Mouse (Mus musculus): ENCODE data around the gene Gm8251. TPM values are rescaled to one million over a fixed set of nuclear protein-coding genes. Genes with fewer than 3 reads are reported as not detected.
"Not testable (repeated sequence)": the region's sequence is repeated elsewhere in the genome, so short reads cannot be mapped to it uniquely, and the experiment has no call there.

The Gm8251 gene
- 0.10 and 0.12 TPM in 2 replicates for polyA plus RNA-seq (2015; fragmentation: Nextera tagmentation; extraction: Ambion mirVana)

DNA sequence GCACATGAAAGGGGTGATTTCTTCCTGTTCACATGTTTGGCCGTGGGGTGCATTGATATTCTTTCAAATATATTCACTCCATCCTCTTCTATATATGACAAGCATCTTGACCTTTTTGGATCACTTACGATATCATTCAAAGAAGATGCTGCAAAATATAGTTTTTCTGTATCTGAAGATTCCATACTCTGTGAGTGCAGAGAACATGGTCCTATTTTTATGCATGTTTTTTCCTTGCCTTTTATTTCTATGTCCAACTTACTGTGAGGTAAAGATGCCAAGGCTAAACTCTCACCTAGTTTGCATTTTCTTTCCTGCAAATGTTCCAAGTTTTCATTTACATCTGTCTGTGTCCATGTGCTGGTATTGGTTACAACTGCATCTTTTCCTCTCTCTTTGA is at the start of gene Gm8251:
Gene Gm8251, minus strand, starts transcription at position 101 of the 400 bp plus-strand sequence.
- Histone ChIP-seq H3K9me3 (replicated peaks) (no peaks in the 10 kb centered on the region), H3K4me3 (replicated peaks) (no peak within 1 kb of the TSS)
- 65% methylated on average over 2 of the region's 2 CpGs for WGBS (ENCODE audit: insufficient replicate concordance)

DNA sequence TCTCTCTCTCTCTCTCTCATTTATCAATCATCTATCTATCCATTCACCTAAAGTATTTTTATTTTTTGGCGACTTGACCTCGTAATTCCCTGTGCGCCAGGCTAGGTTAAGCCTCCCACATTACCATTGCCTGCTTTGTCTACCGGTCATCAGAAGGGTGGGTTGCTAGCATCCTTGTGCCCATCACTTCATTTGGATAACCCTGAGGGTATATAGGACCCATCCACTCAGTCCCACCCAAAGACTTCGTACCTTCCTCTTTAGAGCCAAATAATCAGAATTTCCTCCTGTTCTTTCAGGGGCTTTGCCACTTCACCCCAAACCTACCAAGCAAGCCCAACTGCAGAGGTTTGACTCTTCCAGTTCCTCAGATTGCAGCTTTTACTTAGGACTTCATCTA is 41.2 kb upstream of the Gm8251 start:
- H3K9me3 ChIP-seq (replicated peaks), result no peaks in the 10 kb centered on the region
- H3K4me2 ChIP-seq, result peak overlapping the region; percentile 88
- H3K4me1 ChIP-seq (replicated peaks), result peaks cover 17% of the 10 kb centered on the region
- 17% methylated on average over 5 of the region's 5 CpGs for WGBS (ENCODE audit: insufficient replicate concordance)
- peak overlapping the region; percentile 96 for H3K4me3 ChIP-seq (replicated peaks)
- peak overlapping the region; percentile 94; the same call in 1 of the 2 replicates for H3K9ac ChIP-seq
- no peaks in the 10 kb centered on the region for H3K27me3 ChIP-seq
- peaks cover 12% of the 10 kb centered on the region for H3K36me3 ChIP-seq (replicated peaks)
- no peak for ATAC-seq (ENCODE audit: insufficient read depth)
- 0 out of 2 replicates have a peak overlapping the region, but pooled peaks have one; percentile 98 for H3K27ac ChIP-seq (replicated peaks)

More for the DNA sequence above, at the start of gene Gm8251:
- H3K27me3 ChIP-seq, result no peaks in the 10 kb centered on the region
- no peak within 1 kb of the TSS for H3K27ac ChIP-seq (replicated peaks)
- H3K9ac ChIP-seq, result no peak within 1 kb of the TSS
- no peak within 1 kb of the TSS for H3K4me2 ChIP-seq
- ATAC-seq (ENCODE audit: insufficient read depth), result no peak
- no peaks in the 10 kb centered on the region for H3K36me3 ChIP-seq (replicated peaks)
- no peaks in the 10 kb centered on the region for H3K4me1 ChIP-seq (replicated peaks)

DNA sequence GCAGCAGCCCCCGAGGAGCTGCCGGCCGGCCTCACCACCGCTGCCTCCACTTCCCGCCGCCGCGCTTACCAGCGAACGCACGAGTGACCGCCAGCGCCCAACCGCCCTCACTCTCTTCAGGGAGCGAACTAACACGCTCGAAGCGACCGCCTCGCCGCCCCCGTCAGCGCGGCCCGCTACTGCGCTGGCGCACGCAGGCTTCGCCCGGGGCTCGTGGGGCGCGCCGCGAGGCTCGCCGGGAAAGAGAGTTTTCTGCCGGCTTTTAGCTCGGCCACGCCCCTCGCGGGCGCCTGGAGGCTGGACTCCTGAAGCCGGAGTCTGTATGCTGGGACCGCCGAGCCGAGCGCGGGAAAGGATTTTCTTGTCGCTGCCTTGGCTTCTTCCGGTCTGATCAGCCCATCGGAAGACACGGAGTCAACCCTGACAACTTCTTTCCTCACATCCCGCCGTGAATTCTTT is 40.6 kb upstream of the Gm8251 start, which contains the start of gene Tex30:
Gene Tex30, minus strand, starts transcription at position 183 of the 459 bp plus-strand sequence.
- Histone ChIP-seq H3K4me3 (replicated peaks) (peak within 1 kb of the TSS; percentile 96), H3K9ac (peak within 1 kb of the TSS; percentile 94), H3K36me3 (replicated peaks) (peaks cover 12% of the 10 kb centered on the region), H3K4me1 (replicated peaks) (peaks cover 17% of the 10 kb centered on the region), H3K4me2 (peak within 1 kb of the TSS; percentile 88), H3K9me3 (replicated peaks) (no peaks in the 10 kb centered on the region), H3K27me3 (no peaks in the 10 kb centered on the region), H3K27ac (replicated peaks) (peak within 1 kb of the TSS; percentile 98)
- peak; percentile 95 for ATAC-seq (ENCODE audit: insufficient read depth)
- under 1% methylated on average over 55 of the region's 55 CpGs for WGBS (ENCODE audit: insufficient replicate concordance)

DNA sequence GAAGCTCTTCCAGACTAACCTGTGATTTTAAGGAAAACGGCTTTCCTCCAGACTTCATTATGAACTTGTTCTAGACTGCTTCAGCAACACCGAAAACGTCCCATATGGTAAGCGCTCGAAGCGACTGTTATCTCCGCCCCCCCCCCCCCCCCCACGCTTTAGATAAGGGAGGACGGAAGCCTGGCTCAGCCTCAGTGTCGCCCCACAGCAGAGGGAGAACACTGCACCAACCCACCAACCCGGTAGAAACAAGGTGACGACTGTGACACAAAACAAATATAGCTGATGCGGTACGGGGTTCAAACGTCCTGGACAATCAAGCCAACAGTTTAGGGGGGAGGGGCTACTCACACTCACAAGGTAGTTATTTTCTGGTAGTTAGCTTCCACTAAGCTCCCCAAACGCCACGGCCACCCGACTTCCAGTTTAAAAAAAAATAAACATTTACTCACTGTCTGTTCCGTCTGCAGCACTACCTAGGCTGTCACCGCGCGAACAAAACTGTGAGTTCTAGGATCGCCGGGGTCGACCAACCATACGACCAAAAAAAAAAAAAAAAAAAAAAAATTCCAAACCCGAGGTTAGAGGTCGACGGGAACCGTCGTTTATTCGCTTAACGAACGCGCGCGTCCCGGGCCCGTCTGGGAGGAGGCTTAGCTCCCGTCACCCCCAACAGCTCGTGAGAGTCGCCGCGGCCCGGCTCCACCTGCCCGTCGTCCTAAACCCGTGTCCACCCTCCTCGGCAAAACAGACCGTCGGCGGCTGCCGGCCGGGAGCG is 39.9 kb upstream of the Gm8251 start:
- H3K9me3 ChIP-seq (replicated peaks), result no peaks in the 10 kb centered on the region
- H3K4me2 ChIP-seq, result peak overlapping the region; percentile 88
- H3K4me1 ChIP-seq (replicated peaks), result peaks cover 17% of the 10 kb centered on the region
- H3K4me3 ChIP-seq (replicated peaks), result peak overlapping the region; percentile 96
- ATAC-seq (ENCODE audit: insufficient read depth), result peak; percentile 78
- under 1% methylated on average over 55 of the region's 55 CpGs for WGBS (ENCODE audit: insufficient replicate concordance)
- H3K9ac ChIP-seq, result peak overlapping the region; percentile 94
- H3K27me3 ChIP-seq, result no peaks in the 10 kb centered on the region
- peaks cover 18% of the 10 kb centered on the region for H3K36me3 ChIP-seq (replicated peaks)
- peak overlapping the region; percentile 98 for H3K27ac ChIP-seq (replicated peaks)

DNA sequence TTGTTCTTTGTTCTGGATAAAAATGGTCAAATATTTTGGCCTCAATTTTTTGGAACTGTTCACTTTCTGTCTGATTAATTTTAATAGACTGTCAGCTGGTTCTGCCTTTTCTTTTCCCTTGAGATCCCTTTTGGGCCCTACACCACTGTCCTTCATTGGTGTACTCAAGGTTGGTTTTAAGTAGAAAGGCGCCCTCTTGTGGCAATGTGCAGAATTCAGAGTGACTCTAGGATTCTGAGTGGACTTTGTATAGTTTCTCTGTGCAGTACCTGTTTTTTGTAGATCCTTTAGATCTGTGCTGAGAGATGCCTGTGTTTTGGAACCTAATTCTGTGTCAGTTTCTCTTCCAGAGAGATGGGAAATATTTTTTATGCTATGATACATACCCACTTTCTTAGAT is 2.9 kb upstream of the Gm8251 start:
- Histone ChIP-seq H3K4me3 (replicated peaks) (no peak overlapping the region), H3K9me3 (replicated peaks) (no peaks in the 10 kb centered on the region), H3K36me3 (replicated peaks) (no peaks in the 10 kb centered on the region), H3K9ac (no peak overlapping the region), H3K4me2 (no peak overlapping the region), H3K4me1 (replicated peaks) (no peaks in the 10 kb centered on the region), H3K27me3 (no peaks in the 10 kb centered on the region), H3K27ac (replicated peaks) (no peak overlapping the region)
- ATAC-seq (ENCODE audit: insufficient read depth), result no peak
- WGBS (ENCODE audit: insufficient replicate concordance), result 5% methylated on average over 1 of the region's 1 CpGs

DNA sequence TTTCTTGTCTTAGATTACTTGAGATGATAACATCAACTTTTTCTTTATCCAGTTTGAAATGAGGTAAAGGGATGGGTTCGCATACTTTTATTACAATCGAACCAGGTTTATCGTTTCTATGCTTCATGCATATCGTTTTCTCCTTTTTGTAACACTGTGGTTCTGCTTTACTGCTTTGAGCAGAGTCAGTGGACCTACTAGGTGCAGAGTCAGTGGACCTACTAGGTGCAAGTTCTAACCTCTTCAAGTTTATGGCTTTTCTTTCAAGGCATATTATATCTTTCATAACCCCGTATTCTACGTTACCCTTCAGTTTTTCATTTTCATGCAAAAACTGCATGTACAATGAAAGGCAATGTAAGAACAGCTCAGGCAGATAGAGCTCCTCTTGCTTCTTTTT is 1.7 kb upstream of the Gm8251 start:
- Histone ChIP-seq H3K27ac (replicated peaks) (no peak overlapping the region), H3K36me3 (replicated peaks) (no peaks in the 10 kb centered on the region), H3K4me1 (replicated peaks) (no peaks in the 10 kb centered on the region), H3K4me2 (no peak overlapping the region), H3K9me3 (replicated peaks) (no peaks in the 10 kb centered on the region), H3K9ac (no peak overlapping the region), H3K4me3 (replicated peaks) (no peak overlapping the region), H3K27me3 (no peaks in the 10 kb centered on the region)
- no peak for ATAC-seq (ENCODE audit: insufficient read depth)
- 90% methylated on average over 6 of the region's 6 CpGs for WGBS (ENCODE audit: insufficient replicate concordance)

DNA sequence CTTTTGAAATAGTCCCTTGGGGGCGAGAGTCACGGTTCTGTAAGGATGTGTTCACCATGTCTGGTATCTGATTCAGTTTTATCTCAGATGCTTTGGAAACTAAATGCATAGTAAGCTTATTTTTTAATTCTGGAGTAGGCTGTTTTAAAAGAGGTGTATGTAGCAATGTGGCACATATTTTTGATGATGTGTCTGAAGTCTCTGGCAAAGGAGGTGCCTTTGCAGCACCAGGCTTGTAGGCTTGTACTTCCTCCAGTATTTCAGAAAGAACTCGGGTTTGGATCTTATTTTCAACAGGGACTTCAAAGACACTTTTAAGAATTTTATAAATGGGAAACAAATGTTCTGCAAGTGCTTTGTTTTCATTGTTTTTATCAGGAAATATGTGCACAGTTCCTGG is 3.9 kb downstream of the Gm8251 start:
- H3K36me3 ChIP-seq (replicated peaks), result no peaks in the 10 kb centered on the region
- H3K4me2 ChIP-seq, result no peak overlapping the region
- no peak overlapping the region for H3K4me3 ChIP-seq (replicated peaks)
- WGBS (ENCODE audit: insufficient replicate concordance), result 49% methylated on average over 3 of the region's 3 CpGs
- no peaks in the 10 kb centered on the region for H3K9me3 ChIP-seq (replicated peaks)
- no peak overlapping the region for H3K9ac ChIP-seq
- no peak for ATAC-seq (ENCODE audit: insufficient read depth)
- no peaks in the 10 kb centered on the region for H3K4me1 ChIP-seq (replicated peaks)
- no peak overlapping the region for H3K27ac ChIP-seq (replicated peaks)
- no peaks in the 10 kb centered on the region for H3K27me3 ChIP-seq

DNA sequence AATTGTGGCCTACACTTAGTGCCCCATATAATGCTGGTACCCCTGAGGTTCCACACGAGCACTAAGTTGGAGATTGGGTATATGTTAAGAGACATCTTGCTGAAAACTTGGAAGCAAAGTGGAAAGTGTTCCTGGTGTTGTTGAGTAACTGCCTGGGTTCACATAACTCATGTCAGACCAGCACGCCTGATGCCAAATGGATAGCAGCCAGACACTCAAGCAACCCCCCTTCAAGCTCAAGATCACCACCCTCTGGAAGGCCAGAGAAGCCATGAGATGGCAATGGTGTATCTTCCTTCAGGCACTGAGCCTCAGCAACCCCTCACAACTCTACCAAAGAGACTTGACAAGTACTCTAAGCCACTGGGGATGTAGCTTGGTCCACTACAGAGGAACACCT is 15.2 kb downstream of the Gm8251 start:
- Histone ChIP-seq H3K27ac (replicated peaks) (no peak overlapping the region), H3K27me3 (no peaks in the 10 kb centered on the region), H3K9ac (no peak overlapping the region), H3K4me1 (replicated peaks) (no peaks in the 10 kb centered on the region), H3K4me3 (replicated peaks) (no peak overlapping the region), H3K36me3 (replicated peaks) (no peaks in the 10 kb centered on the region), H3K4me2 (no peak overlapping the region), H3K9me3 (replicated peaks) (no peaks in the 10 kb centered on the region)
- ATAC-seq (ENCODE audit: insufficient read depth), result no peak
- WGBS (ENCODE audit: insufficient replicate concordance), result 62% methylated on average over 2 of the region's 2 CpGs

DNA sequence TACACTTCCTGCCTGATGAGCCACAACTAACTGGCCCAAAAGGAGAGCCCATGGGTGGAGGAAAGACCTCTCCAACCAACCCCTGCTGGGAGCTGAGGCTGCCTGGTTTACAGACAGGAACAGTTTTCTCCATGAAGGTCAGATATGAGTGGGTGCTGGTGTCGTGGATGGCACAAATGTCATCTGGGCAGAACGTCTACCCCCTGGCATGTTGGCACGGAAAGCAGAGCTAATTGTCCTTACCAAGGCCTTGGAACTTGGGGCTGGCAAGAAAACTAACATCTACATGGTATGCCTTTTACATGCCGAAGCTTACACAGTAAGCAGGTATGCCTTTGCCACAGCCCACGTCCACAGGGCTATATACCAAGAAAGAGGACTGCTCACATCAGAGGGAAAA is 16.0 kb downstream of the Gm8251 start:
- H3K27ac ChIP-seq (replicated peaks); ATAC-seq (ENCODE audit: insufficient read depth): not testable (repeated sequence)
- WGBS (ENCODE audit: insufficient replicate concordance), result 55% methylated on average over 5 of the region's 5 CpGs

DNA sequence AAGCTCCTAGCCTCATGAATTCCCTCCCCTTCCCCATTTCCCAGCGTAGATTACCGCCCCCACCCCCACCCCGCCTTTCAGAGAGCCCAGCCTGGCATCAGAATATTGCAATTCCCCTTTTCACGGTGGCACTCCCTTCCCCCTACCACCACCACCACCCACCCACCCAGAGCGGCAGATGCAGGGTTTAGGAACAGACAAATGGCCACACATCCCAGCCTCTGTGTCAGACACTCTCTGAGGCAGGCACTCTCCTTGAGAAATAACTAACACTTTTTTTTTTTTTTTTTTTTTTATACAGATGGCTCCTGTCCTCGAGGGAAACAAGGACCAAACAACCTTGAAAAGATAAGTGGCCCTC is 19.2 kb downstream of the Gm8251 start:
- Histone ChIP-seq H3K4me3 (replicated peaks) (peak overlapping the region; percentile 48), H3K9ac (no peak overlapping the region)
- 5% methylated on average over 6 of the region's 6 CpGs for WGBS (ENCODE audit: insufficient replicate concordance)

More for the DNA sequence above, 16.0 kb downstream of the Gm8251 start:
- H3K4me2 ChIP-seq; H3K9me3 ChIP-seq (replicated peaks); H3K36me3 ChIP-seq (replicated peaks); H3K9ac ChIP-seq; H3K4me3 ChIP-seq (replicated peaks); H3K4me1 ChIP-seq (replicated peaks); H3K27me3 ChIP-seq: not testable (repeated sequence)

DNA sequence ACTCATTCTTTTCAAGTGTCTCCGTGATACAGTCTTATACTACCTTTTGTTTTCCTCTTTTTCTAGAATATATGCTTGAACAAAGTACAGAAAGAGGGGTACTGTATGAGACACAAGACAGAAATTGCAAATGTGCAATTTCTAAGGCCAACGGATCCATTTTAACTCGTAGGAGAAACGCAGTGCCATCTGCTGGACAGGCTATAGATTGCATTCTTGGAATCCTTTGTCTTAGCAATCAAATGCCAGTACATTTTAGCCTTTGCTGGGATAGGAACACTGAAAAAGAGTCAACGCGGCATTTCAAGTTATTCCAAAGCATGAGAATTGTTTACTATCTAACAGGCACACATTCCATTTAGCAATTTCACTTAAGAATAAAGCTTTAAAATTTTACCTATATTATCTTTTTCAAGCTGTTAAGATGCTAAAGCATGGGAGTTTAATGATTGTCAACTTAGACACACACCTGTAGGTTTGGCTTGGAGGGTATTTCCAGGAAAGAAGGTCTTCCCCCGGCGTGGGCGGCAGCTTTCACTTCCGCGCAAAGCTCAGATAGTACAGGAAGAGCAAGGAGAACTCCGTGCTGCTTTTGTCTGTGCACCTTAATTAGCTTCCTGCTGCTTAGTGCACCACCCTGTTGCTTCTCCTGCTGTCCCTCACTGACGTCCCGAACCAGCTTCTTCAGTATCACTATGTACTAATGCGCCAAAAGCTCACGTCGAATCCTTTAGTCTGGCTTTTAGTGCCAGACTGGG is 19.8 kb downstream of the Gm8251 start:
- peak overlapping the region; percentile 48 for H3K4me3 ChIP-seq (replicated peaks)
- no peaks in the 10 kb centered on the region for H3K9me3 ChIP-seq (replicated peaks)
- H3K36me3 ChIP-seq (replicated peaks), result no peaks in the 10 kb centered on the region
- no peak overlapping the region for H3K27ac ChIP-seq (replicated peaks)
- H3K4me1 ChIP-seq (replicated peaks), result no peaks in the 10 kb centered on the region
- H3K4me2 ChIP-seq, result peak overlapping the region; percentile 69
- H3K9ac ChIP-seq, result no peak overlapping the region
- WGBS (ENCODE audit: insufficient replicate concordance), result 1% methylated on average over 17 of the region's 17 CpGs
- no peaks in the 10 kb centered on the region for H3K27me3 ChIP-seq
- ATAC-seq (ENCODE audit: insufficient read depth), result no peak

More for the DNA sequence above, 19.2 kb downstream of the Gm8251 start:
- peak overlapping the region; percentile 69 for H3K4me2 ChIP-seq
- no peaks in the 10 kb centered on the region for H3K9me3 ChIP-seq (replicated peaks)
- ATAC-seq (ENCODE audit: insufficient read depth), result no peak
- H3K4me1 ChIP-seq (replicated peaks), result no peaks in the 10 kb centered on the region
- no peaks in the 10 kb centered on the region for H3K36me3 ChIP-seq (replicated peaks)
- no peaks in the 10 kb centered on the region for H3K27me3 ChIP-seq
- no peak overlapping the region for H3K27ac ChIP-seq (replicated peaks)

Measured in liver, embryonic 15.5 days (tissue).